Mouse (Mus musculus): Measurements from ENCODE around the gene Spef1. TPM values are rescaled to one million over a fixed set of nuclear protein-coding genes. Genes with fewer than 3 reads are reported as not detected.

Spef1 gene
- polyA plus RNA-seq, 1 experiment, result 8.2 TPM

DNA sequence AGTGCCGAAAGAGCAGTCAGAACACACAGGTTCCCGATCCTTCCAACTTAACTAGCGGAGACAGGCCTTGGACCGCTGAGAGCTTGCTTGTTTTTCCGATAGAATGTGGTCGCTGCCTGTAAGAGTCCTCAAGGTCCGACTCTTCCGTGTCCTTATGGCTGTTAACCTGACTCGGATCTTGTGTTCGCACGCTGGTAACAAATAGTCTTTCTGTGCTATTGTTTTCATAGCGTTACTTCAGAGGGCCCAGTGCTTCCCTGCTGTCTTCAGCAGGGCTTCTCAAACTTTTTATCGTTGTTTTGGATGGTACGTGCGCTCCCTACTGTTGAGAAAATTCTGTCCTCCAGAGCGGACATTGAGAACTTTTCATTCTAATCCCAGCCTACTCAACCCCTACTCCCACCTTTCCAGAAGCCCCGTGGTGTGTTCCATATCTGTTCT lies 26.4 kb downstream of the Spef1 start:
- peaks cover 4% of the 10 kb centered on the region for H3K4me1 ChIP-seq (ENCODE audit: control insufficient read depth, insufficient read depth, insufficient read length, low read length)
- under 1% methylated on average over 17 of the region's 17 CpGs for WGBS
- H3K36me3 ChIP-seq (ENCODE audit: control insufficient read depth, insufficient read depth, low read length), result no peaks in the 10 kb centered on the region
- no peak for TF ChIP-seq CTCF (IDR thresholded peaks at IDR 0.05; ENCODE audit: extremely low read depth, insufficient read length, insufficient replicate concordance, low read depth, low read length)
- no peak for TF ChIP-seq POLR2A (IDR thresholded peaks at IDR 0.05; ENCODE audit: low read depth, low read length)
- H3K27ac ChIP-seq (ENCODE audit: insufficient read depth, low read depth, low read length), result peak overlapping the region; percentile 67
- H3K27me3 ChIP-seq (ENCODE audit: control insufficient read depth, insufficient read depth, low read length), result no peaks in the 10 kb centered on the region
- peak overlapping the region; percentile 66 for H3K4me3 ChIP-seq (ENCODE audit: low read depth, low read length)

- H3K4me3 ChIP-seq (ENCODE audit: low read depth, low read length), result peak within 1 kb of the TSS; percentile 78
- TF ChIP-seq POLR2A (IDR thresholded peaks at IDR 0.05; ENCODE audit: low read depth, low read length) (peak; percentile 55; the same call in 1 of the 2 replicates), CTCF (IDR thresholded peaks at IDR 0.05; ENCODE audit: extremely low read depth, insufficient read length, insufficient replicate concordance, low read depth, low read length) (no peak)
- no peaks in the 10 kb centered on the region for H3K36me3 ChIP-seq (ENCODE audit: control insufficient read depth, insufficient read depth, low read length)
- under 1% methylated on average over 54 of the region's 54 CpGs for WGBS
- peaks cover 4% of the 10 kb centered on the region for H3K4me1 ChIP-seq (ENCODE audit: control insufficient read depth, insufficient read depth, insufficient read length, low read length)
- no peaks in the 10 kb centered on the region for H3K27me3 ChIP-seq (ENCODE audit: control insufficient read depth, insufficient read depth, low read length)
- H3K27ac ChIP-seq (ENCODE audit: insufficient read depth, low read depth, low read length), result peak within 1 kb of the TSS; percentile 67
Measured at GRCm38 (mm10) chr2:131159938-131160581, 27.0 kb downstream of the Spef1 start, which contains the start of gene 1700037H04Rik. 1700037H04Rik (minus strand) TSS chr2:131160081.

GRCm38 (mm10) chr2:131159491-131159910 lies 27.6 kb downstream of the Spef1 start:
- TF ChIP-seq POLR2A (IDR thresholded peaks at IDR 0.05; ENCODE audit: low read depth, low read length) (no peak; the same call in 1 of the 2 replicates), CTCF (IDR thresholded peaks at IDR 0.05; ENCODE audit: extremely low read depth, insufficient read length, insufficient replicate concordance, low read depth, low read length) (no peak)
- Histone ChIP-seq H3K4me3 (ENCODE audit: low read depth, low read length) (peak overlapping the region; percentile 78), H3K27me3 (ENCODE audit: control insufficient read depth, insufficient read depth, low read length) (no peaks in the 10 kb centered on the region), H3K36me3 (ENCODE audit: control insufficient read depth, insufficient read depth, low read length) (no peaks in the 10 kb centered on the region), H3K27ac (ENCODE audit: insufficient read depth, low read depth, low read length) (no peak overlapping the region; the same call in 1 of the 2 replicates), H3K4me1 (ENCODE audit: control insufficient read depth, insufficient read depth, insufficient read length, low read length) (peaks cover 4% of the 10 kb centered on the region)
- WGBS, result under 1% methylated on average over 18 of the region's 18 CpGs

- no peak overlapping the region for H3K27ac ChIP-seq (ENCODE audit: insufficient read depth, low read depth, low read length)
- no peaks in the 10 kb centered on the region; the same call in 1 of the 2 replicates for H3K36me3 ChIP-seq (ENCODE audit: control insufficient read depth, insufficient read depth, low read length)
- peaks cover 4% of the 10 kb centered on the region for H3K4me1 ChIP-seq (ENCODE audit: control insufficient read depth, insufficient read depth, insufficient read length, low read length)
- H3K4me3 ChIP-seq (ENCODE audit: low read depth, low read length), result no peak overlapping the region
- no peaks in the 10 kb centered on the region for H3K27me3 ChIP-seq (ENCODE audit: control insufficient read depth, insufficient read depth, low read length)
- 87% methylated on average over 7 of the region's 7 CpGs for WGBS
- TF ChIP-seq POLR2A (IDR thresholded peaks at IDR 0.05; ENCODE audit: low read depth, low read length) (no peak), CTCF (IDR thresholded peaks at IDR 0.05; ENCODE audit: extremely low read depth, insufficient read length, insufficient replicate concordance, low read depth, low read length) (no peak)
Measured at GRCm38 (mm10) chr2:131156987-131157386, 30.1 kb downstream of the Spef1 start.

DNA sequence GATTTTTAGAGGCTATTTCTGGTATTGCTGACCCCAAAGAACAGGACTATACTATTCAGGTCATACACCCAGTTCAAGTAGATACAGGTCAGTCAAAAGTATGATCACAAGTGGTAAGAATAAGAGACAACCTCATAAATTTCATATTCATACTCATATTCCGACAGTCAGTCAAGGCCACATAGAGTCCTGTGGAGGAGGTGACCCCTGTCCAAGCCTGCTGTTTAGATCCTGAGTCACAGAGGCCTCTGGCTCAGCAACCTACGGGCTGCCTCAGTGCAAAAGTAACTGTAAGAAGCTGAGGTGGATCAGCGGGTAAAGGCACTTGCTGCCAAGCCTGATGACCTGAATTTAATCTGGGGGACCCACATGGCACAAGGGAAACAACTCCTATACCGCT lies 33.0 kb downstream of the Spef1 start:
- TF ChIP-seq CTCF (IDR thresholded peaks at IDR 0.05; ENCODE audit: extremely low read depth, insufficient read length, insufficient replicate concordance, low read depth, low read length) (no peak), POLR2A (IDR thresholded peaks at IDR 0.05; ENCODE audit: low read depth, low read length) (no peak)
- Histone ChIP-seq H3K4me3 (ENCODE audit: low read depth, low read length) (no peak overlapping the region), H3K27me3 (ENCODE audit: control insufficient read depth, insufficient read depth, low read length) (no peaks in the 10 kb centered on the region), H3K27ac (ENCODE audit: insufficient read depth, low read depth, low read length) (no peak overlapping the region), H3K36me3 (ENCODE audit: control insufficient read depth, insufficient read depth, low read length) (peaks cover 7% of the 10 kb centered on the region), H3K4me1 (ENCODE audit: control insufficient read depth, insufficient read depth, insufficient read length, low read length) (no peaks in the 10 kb centered on the region)
- WGBS, result 90% methylated on average over 4 of the region's 4 CpGs

DNA sequence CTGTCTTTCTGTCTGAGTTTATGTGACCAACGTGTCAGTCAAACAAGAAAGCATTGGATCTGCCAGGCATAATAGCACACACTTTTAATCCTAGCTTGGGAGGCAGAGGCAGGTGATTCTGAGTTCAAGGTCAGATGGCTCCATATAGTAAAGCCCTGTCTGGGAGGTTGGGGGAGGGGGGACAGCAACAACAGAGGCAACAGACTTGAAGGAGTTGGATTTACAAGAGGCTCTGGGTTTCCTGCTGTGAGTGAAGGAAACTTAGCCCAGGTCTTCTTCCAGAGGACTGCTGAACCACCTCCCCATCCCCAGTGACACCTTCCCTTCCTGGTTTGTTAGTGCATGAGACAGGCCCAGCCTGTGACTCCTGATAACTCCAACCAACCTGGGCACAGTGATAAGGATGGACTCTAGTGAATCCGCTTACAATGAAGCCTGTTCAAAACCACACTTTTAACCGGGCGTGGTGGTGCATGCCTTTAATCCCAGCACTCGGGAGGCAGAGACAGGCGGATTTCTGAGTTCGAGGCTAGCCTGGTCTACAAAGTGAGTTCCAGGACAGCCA lies 34.8 kb downstream of the Spef1 start:
- H3K27ac ChIP-seq (ENCODE audit: insufficient read depth, low read depth, low read length), result no peak overlapping the region
- no peaks in the 10 kb centered on the region for H3K27me3 ChIP-seq (ENCODE audit: control insufficient read depth, insufficient read depth, low read length)
- no peak overlapping the region for H3K4me3 ChIP-seq (ENCODE audit: low read depth, low read length)
- no peaks in the 10 kb centered on the region for H3K4me1 ChIP-seq (ENCODE audit: control insufficient read depth, insufficient read depth, insufficient read length, low read length)
- peaks cover 22% of the 10 kb centered on the region for H3K36me3 ChIP-seq (ENCODE audit: control insufficient read depth, insufficient read depth, low read length)
- WGBS, result 85% methylated on average over 7 of the region's 7 CpGs
- no peak for TF ChIP-seq POLR2A (IDR thresholded peaks at IDR 0.05; ENCODE audit: low read depth, low read length)
- no peak for TF ChIP-seq CTCF (IDR thresholded peaks at IDR 0.05; ENCODE audit: extremely low read depth, insufficient read length, insufficient replicate concordance, low read depth, low read length)

DNA sequence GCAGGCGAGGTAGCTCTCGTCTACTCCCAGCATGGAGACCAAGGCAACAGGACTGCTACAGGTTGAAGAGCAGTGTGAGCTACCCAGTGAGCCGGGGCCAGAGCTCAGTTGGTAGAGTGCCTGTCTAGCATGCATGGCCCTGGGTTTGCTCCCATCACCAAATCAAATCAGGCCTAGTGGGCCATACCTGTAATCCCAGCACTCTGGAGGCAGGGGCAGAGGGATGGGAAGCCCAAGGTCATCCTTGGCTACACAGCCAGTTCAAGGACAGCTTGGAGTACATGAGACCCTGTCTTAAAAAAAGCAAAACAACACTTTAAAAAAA lies 37.9 kb downstream of the Spef1 start:
- Histone ChIP-seq H3K4me3 (ENCODE audit: low read depth, low read length) (no peak overlapping the region), H3K4me1 (ENCODE audit: control insufficient read depth, insufficient read depth, insufficient read length, low read length) (no peaks in the 10 kb centered on the region), H3K27me3 (ENCODE audit: control insufficient read depth, insufficient read depth, low read length) (no peaks in the 10 kb centered on the region), H3K36me3 (ENCODE audit: control insufficient read depth, insufficient read depth, low read length) (peaks cover 26% of the 10 kb centered on the region), H3K27ac (ENCODE audit: insufficient read depth, low read depth, low read length) (no peak overlapping the region)
- TF ChIP-seq POLR2A (IDR thresholded peaks at IDR 0.05; ENCODE audit: low read depth, low read length), result no peak
- TF ChIP-seq CTCF (IDR thresholded peaks at IDR 0.05; ENCODE audit: extremely low read depth, insufficient read length, insufficient replicate concordance, low read depth, low read length), result no peak
- WGBS, result 96% methylated on average over 3 of the region's 3 CpGs

Data from small intestine, adult 2 months (tissue).